Mouse (Mus musculus) spleen, postnatal 4 days (tissue): ENCODE measurements around the gene Gm5617.
"Not testable (repeated sequence)": the region's sequence is repeated elsewhere in the genome, so short reads cannot be mapped to it uniquely, and the experiment has no call there.

Experiments
- DNase-seq, 2 experiments: peaks; one replicate each; pipeline ENCODE4 v3.0.0; 2022; ENCODE audit warnings: low spot score in 2 of 2

Gene Gm5617

GRCm38 (mm10) chr9:48501192-48501591, 6.0 kb downstream of the Gm5617 start:
- no peak for DNase-seq

- DNase-seq: no peak
Observed at GRCm38 (mm10) chr9:48503001-48503400, 7.8 kb downstream of the Gm5617 start.

GRCm38 (mm10) chr9:48504741-48505365, 9.6 kb downstream of the Gm5617 start:
- no peak for DNase-seq

DNA sequence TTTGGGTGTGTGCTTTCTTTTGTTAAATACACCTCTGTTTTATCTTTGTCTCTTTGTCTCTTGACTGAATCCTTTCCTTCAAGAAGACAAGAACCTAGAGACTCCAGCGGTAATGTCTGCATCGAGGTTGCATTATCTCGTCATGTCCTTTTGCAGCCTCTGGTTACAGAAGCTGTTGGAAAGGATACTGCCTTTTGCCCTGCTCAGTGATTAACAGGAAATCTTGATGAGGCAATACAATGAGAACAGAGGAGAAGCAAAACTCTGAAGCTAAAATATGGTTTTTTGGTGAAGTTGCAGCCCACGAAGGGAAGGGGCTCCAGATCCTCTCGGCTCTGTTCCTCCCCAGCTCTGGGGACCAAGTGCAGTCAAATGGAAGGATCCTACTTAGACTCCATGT, 14.9 kb downstream of the Gm5617 start:
- DNase-seq: no peak

- DNase-seq: no peak
Observed at GRCm38 (mm10) chr9:48515332-48515731, 20.1 kb downstream of the Gm5617 start.

- DNase-seq: no peak
Observed at GRCm38 (mm10) chr9:48516615-48517371, 21.6 kb downstream of the Gm5617 start.

DNA sequence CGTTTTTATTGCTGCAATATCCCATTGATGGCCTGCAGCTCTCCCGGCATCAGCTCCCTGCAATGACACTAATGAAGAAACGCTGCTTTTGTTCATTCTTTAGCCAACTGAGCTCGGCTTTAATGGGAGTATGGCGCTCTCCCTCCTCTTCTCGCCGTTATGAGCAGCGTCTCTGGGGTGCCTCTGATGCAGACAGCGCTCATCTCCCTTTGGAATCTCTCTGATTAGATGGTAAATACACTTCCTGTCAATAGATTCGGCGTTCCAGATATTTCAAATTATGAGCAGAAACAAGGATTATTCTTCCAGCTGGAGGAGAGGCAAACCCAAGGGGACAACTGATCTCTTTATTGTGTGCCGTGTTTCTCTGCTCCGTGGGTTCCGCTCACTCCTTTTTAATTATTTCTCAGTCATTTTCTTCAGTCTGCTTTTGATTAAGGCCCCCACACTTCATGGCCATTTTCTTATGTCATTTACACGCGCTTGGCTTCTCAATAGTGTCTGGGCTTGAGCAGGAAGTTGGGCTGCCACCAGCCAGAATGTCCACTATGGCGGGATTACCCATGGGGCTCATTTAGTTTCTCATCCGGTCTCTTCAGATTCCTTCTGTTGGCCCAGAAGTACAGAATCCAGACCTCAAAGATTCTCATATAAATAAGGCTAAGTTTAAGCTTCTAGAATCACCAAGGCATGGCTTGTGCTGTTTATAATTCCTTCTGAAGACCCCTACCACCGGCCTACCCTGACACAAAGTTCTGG, 22.3 kb downstream of the Gm5617 start:
- DNase-seq: no peak

DNA sequence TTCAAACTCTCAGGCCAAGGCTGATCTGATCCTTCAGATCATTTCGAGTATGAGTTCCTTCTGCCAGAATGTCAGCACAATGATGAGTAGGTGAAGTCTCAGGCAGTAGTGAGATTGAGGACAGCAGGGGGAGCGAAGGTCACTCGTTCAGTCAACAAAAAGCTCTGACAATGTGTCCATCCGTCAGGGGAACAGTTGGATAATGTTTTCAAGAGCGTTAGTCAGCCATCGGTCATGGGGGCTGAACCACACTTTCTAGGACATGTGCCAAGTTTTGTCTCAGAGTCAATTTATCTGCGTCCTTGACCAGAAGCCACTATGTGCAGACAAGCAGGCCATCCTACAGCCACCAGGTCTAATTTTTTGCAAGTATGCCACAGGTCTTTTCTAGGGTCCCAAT, 25.2 kb downstream of the Gm5617 start:
- DNase-seq: not testable (repeated sequence)

DNA sequence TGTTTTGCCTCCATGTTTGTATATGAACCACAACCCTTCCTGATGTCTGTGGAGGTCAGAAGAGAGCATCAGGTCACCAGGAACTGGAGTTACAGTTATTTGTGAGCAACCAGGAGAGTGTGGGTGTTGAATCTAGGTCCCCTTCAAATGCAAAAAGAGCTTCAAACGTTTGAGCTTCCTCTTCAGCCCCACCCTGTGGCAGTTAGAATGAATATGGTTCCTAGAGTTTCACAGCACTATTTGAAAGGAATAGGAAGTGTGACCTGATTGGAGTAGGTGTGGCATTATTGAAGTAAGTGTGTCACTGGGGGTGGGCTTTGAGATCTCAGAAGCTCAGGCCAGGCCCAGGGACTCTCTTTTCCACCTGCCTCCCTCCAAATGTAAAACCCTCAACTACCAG, 30.3 kb downstream of the Gm5617 start:
- no peak for DNase-seq

DNA sequence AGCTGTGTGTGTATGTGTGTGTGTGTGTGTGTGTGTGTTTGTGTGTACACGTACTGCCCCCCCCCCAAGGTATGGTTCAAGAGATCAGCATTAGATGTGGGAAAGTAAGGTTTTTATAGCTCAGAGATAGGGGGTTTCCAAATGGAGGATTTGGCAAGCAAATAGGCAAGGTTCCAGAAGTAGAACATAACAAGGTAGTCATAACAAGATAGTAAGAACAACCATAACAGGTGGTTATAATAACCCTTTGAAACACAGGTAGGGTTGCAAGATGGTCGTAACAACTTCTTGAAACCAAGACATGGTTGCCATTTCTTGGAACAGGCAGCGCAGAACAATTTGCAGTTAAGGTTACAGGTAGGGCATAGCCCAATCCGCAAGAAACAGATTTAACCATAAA, 31.3 kb downstream of the Gm5617 start:
- no peak for DNase-seq

DNA sequence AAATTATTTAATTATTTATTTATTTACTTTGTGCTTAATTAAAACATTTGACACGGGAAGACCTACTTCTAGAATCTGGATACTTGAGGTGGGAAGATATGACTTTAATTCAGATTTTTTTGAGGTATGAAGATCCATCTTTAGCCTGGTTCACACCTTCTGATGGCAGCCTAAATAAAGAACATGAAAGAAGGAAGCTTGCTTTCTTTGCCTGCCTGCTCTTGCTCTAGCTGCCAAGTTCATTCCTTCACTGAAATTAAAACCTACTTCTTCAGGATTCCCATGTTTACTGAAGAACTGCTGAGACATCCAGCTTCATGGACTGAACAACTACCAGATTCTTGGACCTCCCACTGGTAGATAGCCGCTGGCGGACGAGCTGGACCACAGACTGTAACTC, 36.1 kb downstream of the Gm5617 start:
- DNase-seq: no peak

GRCm38 (mm10) chr9:48532203-48532602, 37.0 kb downstream of the Gm5617 start:
- no peak for DNase-seq

DNA sequence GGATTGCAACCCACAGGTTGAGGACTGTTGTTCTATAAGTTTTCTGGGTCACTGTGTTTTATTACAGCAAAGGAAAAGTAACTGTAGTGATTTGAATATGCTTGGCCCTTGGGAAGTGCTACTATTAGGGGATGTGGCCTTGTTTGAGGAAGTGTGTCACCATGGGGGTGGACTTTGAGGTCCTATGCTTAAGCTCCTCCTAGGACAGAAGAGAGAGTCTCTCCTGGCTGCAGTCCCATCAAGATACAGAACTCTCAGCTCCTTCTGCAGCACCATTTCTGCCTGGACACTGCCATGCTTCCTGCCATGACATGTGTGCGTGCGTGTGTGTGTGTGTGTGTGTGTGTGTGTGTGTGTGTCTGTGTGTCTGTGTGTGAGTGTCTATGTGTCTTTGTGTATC, 37.5 kb downstream of the Gm5617 start:
- no peak for DNase-seq

GRCm38 (mm10) chr9:48536414-48536813, 41.2 kb downstream of the Gm5617 start:
- DNase-seq: no peak

DNA sequence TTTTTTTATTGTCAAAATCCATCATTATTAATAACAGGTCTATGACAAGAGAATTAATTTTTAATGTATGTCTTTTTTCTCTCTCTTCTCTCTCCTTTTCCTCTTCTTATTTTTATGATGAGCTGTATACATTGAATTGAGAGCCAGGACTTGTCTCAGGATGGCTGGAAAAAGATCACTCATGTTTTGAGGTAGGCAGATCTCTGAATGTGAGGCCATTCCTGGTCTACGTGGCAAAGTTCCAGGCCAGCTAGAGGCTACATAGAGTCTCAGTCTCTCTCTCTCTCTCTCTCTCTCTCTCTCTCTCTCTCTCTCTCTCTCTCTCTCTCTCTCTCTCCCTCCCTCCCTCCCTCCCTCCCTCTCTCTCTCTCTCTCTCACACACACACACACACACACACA, 42.4 kb downstream of the Gm5617 start:
- DNase-seq: not testable (repeated sequence)

DNA sequence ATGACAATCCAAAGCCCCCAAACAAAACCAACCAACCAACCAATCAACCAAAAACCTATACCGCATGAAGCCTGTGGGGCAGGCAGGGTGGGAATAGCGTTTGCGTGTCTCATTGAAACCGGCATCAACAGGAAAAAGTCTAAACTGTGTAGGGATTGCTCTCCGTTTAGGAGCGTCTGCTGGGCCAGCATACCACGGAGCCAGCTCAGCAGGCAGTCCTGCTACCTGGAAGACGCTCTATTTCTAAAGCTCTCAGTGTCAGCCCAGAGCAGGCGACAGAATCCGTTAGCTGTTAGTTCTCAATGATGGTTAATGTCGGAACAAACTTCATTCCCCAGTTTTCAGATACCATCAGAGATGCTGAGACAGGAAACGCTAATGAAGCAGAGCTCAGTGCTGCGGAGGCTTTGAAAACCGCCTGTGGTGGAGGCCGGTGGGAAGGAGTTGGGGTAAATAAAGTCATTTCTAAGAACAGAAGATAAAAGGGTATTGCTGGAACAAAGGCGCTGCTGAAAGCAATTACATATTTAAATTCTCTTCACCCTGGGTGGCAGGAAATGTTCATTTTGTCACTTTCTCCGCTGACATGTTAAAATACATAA, 42.9 kb downstream of the Gm5617 start:
- DNase-seq: no peak

DNA sequence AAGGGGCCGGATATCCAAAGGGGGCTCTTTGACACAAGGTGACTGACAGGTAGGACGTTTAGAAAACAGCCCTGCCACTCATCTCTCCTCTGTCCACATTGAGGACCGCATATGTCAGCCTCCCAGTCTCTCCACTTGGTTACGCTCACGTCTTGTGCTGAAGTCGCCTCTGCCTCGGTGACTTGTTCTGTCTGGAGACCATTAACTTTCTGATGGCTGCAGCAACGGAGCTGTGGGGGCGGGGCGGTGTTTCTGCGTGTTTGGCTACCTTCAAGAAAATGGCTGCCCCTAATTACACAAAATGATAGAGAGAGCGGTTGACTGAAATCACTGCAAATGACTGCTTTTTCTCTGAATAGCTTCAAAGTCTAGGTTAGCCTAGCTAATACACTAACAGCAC, 43.4 kb downstream of the Gm5617 start:
- DNase-seq: no peak
